Mouse (Mus musculus): ENCODE data around the gene Tns2. TPM values are rescaled to one million over a fixed set of nuclear protein-coding genes. Genes with fewer than 3 reads are reported as not detected.

The Tns2 gene
- polyA plus RNA-seq, 1 experiment from 2014 or later = 13.3 TPM

DNA sequence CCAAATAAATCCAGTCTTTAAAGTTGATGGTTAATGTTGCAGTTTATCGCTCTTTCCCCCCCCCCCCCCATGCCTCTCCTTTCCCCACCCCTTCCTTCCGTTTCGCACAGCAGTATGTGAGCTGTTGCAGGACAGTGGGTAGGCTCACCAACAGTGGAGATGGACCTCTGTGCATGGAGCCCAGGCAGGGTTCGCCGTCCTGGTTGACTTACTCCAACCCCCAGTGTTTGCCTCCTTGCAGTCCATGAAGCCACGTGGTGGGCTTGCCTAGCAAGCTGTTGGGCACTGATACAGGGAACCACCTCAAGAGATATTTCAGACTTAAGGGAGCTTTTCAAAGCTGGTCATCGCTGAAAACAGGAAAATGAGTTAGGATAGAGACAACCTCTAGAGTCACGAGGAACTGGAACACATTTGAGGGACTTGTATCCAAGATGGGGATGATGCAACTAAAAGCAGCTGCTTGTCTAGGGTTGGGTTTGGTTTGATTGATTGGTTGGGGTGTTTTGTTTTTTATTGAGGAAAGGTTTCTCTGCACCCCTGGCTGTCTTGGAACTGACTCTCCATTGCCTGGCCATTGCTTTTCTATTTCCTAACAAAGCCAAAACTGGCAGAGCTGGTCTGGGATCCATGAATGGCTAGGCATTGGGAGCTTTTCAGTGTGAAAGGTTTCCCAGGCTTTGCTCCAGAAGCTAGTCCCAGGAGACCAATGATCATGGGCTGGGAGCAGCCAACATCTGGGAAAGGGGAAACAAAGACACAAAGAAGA lies 2.9 kb upstream of the Tns2 start:
- no peaks in the 10 kb centered on the region for H3K9me3 ChIP-seq
- H3K4me1 ChIP-seq = peaks cover 37% of the 10 kb centered on the region
- no peak overlapping the region for H3K27ac ChIP-seq (replicated peaks)
- peaks cover 48% of the 10 kb centered on the region for H3K27me3 ChIP-seq
- no peak overlapping the region for H3K4me2 ChIP-seq (replicated peaks)
- ATAC-seq (ENCODE audit: low FRiP score, low read depth) = no peak
- peaks cover 56% of the 10 kb centered on the region for H3K36me3 ChIP-seq
- H3K4me3 ChIP-seq = no peak overlapping the region
- no peak overlapping the region for H3K9ac ChIP-seq (replicated peaks)
- 80% methylated on average over 8 of the region's 8 CpGs for WGBS

DNA sequence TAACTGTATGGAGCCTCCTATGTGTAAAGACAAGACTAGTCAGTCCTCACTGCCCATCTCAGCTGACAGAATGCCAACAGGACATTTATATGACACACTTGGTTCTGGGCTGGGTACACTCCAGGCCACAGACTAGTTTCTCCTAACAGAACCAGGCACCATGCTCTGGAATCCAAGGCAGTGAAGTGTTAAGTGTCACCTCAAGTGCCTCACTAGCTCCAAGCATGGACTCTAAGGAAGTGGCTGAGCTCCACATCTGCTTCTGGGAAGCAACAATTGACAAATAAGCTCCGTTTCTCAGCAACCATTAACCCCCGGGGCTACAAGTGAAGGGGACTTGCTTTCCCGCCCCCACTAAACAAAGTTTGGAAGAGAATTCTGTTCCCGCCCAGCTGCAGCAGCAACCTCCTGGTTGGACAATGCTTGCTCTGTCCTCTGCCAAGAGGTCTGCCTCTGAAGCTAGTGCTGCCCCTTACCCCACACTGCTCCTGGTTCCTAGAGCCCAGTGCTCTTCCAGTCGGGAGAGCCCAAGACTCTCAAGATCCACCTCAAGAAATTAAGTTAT lies 2.1 kb upstream of the Tns2 start:
- H3K36me3 ChIP-seq = peaks cover 49% of the 10 kb centered on the region
- H3K4me2 ChIP-seq (replicated peaks) = no peak overlapping the region
- no peak overlapping the region for H3K9ac ChIP-seq (replicated peaks)
- peaks cover 45% of the 10 kb centered on the region for H3K4me1 ChIP-seq
- ATAC-seq (ENCODE audit: low FRiP score, low read depth) = no peak
- no peaks in the 10 kb centered on the region for H3K9me3 ChIP-seq
- peaks cover 56% of the 10 kb centered on the region for H3K27me3 ChIP-seq
- no peak overlapping the region for H3K27ac ChIP-seq (replicated peaks)
- WGBS = 28% methylated on average over 5 of the region's 5 CpGs
- H3K4me3 ChIP-seq = no peak overlapping the region

DNA sequence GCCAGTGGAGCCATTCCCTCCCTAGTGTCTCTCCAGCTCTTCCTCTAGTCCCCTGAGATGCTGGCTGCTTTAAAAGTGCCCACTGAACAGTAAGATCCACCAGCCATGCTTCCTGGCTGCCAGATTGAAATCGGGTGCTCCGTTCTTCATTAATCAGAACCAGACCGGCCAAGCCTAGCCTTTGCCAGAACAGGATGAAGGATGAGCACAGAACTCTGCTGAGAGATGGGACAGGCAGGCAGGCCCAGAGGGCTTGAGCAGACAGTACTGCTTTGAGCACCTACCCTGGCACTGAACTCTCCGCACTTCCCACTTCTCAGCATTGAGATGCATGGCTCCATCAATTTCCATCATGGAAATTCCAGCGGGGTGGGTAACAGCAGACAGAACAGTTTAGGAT lies 953 bp upstream of the Tns2 start:
- Histone ChIP-seq H3K4me1 (peaks cover 57% of the 10 kb centered on the region), H3K9me3 (no peaks in the 10 kb centered on the region), H3K36me3 (peaks cover 37% of the 10 kb centered on the region), H3K4me2 (replicated peaks) (peak overlapping the region; percentile 87), H3K27me3 (peaks cover 66% of the 10 kb centered on the region), H3K4me3 (no peak overlapping the region), H3K9ac (replicated peaks) (no peak overlapping the region; the same call in 1 of the 2 replicates), H3K27ac (replicated peaks) (no peak overlapping the region)
- 54% methylated on average over 5 of the region's 5 CpGs for WGBS
- ATAC-seq (ENCODE audit: low FRiP score, low read depth) = no peak

DNA sequence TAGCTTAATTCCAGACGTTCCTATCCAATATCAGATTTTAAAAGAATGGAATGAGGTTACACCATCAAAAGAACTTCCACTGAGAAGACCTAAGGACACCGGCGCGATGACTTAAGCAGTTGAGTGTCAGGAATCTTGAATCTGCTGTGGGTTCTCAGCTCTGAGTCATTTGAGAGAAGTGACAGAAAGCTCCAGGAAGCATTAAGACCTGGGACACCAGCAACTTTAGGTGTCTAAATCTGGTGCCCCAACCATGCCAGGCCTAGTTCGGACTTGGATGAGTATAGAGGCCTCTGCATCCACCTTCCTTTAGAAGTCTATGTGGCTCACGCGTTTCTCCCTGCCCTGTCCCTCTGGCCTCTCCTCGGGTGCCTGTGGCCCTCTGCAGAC lies 447 bp upstream of the Tns2 start:
- Histone ChIP-seq H3K4me3 (peak overlapping the region; percentile 54), H3K36me3 (peaks cover 32% of the 10 kb centered on the region), H3K27me3 (peaks cover 71% of the 10 kb centered on the region), H3K27ac (replicated peaks) (peak overlapping the region; percentile 35; the same call in 1 of the 2 replicates), H3K4me2 (replicated peaks) (peak overlapping the region; percentile 87), H3K4me1 (peaks cover 58% of the 10 kb centered on the region), H3K9ac (replicated peaks) (peak overlapping the region; percentile 62), H3K9me3 (no peaks in the 10 kb centered on the region)
- 30% methylated on average over 8 of the region's 8 CpGs for WGBS
- no peak for ATAC-seq (ENCODE audit: low FRiP score, low read depth)

DNA sequence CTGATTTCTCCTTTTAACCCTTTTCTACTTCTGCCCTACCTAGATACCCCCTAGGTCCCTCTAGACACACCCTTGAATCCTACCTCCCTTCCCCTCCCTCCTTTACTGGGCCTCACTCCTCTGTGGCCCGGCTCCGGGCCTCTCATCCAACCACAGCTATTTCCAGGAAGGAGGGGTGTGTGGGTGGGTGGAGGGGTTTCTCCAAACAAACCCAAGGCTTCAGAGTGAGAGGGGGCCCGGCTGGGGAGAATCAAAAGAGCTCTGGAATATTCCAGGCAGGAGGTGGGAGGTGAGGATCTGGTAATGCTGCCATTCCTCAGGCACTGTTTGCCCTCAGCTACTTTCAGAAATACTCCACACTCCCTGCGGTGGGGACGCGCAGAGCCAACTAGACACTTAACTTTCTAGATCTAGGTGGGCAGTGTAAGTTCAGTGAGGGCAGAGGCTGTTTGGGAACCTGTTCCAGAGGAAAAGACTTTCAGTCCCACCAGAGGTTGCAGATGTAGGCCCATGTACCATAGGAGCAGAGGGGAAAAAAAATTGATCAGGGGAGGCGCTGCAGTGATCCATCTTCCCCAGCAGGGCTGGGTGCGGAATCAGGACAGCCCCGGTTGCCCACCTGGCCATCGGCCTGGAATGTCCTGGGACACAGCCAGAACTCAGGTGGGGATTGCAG lies 921 bp downstream of the Tns2 start:
- Histone ChIP-seq H3K9ac (replicated peaks) (peak overlapping the region; percentile 62; the same call in 1 of the 2 replicates), H3K4me3 (peak overlapping the region; percentile 54)

DNA sequence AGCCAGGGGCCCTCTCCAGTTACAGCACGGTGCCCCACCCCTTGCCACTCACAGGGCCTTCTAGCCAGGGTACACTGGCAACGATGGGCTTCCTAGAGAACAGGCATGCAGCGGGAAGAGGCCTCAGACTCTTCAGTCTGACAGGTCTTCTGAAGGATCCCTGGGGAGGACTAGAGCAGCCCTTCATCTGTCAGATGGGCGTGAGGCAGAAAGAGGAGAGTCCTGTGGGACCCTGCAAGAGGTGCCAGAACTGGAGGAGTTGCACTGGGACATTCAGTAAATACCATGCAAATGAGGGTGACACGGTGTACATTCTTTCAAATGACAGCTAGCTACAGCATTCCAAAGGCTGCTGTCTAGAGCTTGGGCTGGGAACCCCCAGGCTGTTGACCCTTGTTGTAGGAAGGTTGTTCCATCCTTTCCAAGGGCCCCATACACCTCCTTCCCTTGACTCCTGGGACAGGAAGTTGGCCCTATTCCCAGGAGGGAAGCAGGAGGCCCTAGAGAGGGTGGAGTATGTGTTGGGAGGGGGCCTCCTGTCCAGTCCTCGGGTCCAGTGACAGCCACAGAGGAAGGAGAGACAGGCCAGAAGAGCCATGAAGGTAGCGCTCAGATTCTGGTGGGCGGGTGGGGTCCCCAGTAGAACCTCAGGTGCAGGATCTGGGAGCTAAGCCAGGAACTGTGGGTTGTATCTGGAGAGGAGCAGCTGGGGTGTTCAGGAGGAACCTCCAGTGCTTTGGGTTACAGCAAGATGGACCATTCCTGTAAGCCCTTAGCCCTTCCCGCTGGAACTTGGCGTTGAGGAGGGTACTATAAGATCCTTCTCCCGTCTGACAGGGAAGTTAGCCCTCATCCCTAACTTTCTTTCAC lies 1.7 kb downstream of the Tns2 start:
- peak overlapping the region; percentile 87; the same call in 1 of the 2 replicates for H3K4me2 ChIP-seq (replicated peaks)
- WGBS = 36% methylated on average over 11 of the region's 11 CpGs
- peaks cover 71% of the 10 kb centered on the region for H3K4me1 ChIP-seq
- H3K4me3 ChIP-seq = no peak overlapping the region
- peaks cover 92% of the 10 kb centered on the region for H3K27me3 ChIP-seq
- no peak for ATAC-seq (ENCODE audit: low FRiP score, low read depth)
- H3K27ac ChIP-seq (replicated peaks) = peak overlapping the region; percentile 47; the same call in 1 of the 2 replicates
- no peak overlapping the region for H3K9ac ChIP-seq (replicated peaks)
- peaks cover 12% of the 10 kb centered on the region for H3K36me3 ChIP-seq
- no peaks in the 10 kb centered on the region for H3K9me3 ChIP-seq

More for the DNA sequence above, 921 bp downstream of the Tns2 start:
- Histone ChIP-seq H3K36me3 (peaks cover 18% of the 10 kb centered on the region), H3K27ac (replicated peaks) (peak overlapping the region; percentile 47; the same call in 1 of the 2 replicates), H3K27me3 (peaks cover 84% of the 10 kb centered on the region), H3K4me1 (peaks cover 63% of the 10 kb centered on the region), H3K9me3 (no peaks in the 10 kb centered on the region), H3K4me2 (replicated peaks) (peak overlapping the region; percentile 87)
- ATAC-seq (ENCODE audit: low FRiP score, low read depth) = 0 out of 2 replicates have a peak, but pooled peaks have one; percentile 5
- 27% methylated on average over 10 of the region's 10 CpGs for WGBS

DNA sequence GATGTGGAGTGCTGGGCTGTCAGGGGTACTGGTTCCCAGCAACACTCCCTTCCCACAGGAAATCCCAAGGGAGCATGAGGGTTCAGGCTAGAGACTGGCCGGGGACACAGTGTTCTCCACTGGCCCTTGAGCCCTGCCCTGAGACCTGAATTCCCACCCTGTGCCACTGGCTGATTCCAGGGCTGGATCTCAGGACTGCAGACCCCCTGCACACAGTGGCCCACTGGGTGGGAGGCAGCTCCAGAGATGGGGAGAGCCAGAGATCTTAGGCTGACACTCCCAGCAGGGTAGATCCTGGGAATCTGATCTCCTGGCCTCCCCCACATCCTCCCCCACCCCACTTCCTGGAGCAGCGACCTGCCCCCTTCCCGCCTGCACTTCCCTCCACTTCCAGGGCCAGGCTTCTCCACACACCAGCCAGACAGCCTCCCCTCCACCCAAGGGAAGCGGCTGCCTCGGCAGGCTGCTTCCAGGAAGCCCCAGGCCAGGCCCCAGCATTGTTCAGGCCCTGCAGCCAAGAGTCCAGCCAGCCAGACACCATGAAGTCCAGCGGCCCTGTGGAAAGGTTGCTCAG lies 2.4 kb downstream of the Tns2 start:
- H3K9ac ChIP-seq (replicated peaks) = 0 out of 2 replicates have a peak overlapping the region, but pooled peaks have one; percentile 32
- H3K4me2 ChIP-seq (replicated peaks) = peak overlapping the region; percentile 10; the same call in 1 of the 2 replicates
- no peak for ATAC-seq (ENCODE audit: low FRiP score, low read depth)
- H3K4me1 ChIP-seq = peaks cover 78% of the 10 kb centered on the region
- peak overlapping the region; percentile 47 for H3K27ac ChIP-seq (replicated peaks)
- WGBS = 13% methylated on average over 6 of the region's 6 CpGs
- H3K9me3 ChIP-seq = no peaks in the 10 kb centered on the region
- no peak overlapping the region for H3K4me3 ChIP-seq
- H3K27me3 ChIP-seq = peaks cover 97% of the 10 kb centered on the region
- H3K36me3 ChIP-seq = peaks cover 5% of the 10 kb centered on the region

DNA sequence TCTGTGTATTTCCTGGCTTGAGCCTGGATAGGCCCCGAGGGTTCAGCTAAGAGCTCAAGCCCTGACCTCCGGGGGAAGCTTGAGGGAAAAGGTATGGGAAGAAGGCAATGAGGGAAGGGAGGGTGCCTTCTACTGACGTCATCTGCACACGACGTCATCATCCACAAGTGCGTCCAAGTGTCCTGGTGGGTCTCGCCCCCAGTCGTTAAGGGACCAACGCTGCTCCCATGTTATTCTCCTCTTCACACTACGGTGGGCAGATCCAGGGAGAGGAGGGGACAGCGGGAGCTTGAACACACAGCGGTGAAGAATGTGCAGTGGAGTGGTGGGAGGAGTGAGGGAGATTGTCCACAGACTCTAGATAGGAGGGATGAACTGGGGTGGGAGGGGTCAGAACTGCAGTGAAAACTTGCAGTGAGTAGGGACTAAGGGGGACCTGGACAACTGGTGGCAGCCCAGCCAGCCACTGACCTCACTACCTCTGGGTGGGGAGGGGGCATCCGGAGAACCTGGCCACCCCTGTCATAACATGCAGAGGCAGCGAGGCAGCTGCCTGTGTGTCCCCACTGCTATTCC lies 3.2 kb downstream of the Tns2 start:
- no peak for ATAC-seq (ENCODE audit: low FRiP score, low read depth)
- Histone ChIP-seq H3K27me3 (peaks cover 95% of the 10 kb centered on the region), H3K9ac (replicated peaks) (0 out of 2 replicates have a peak overlapping the region, but pooled peaks have one; percentile 15), H3K9me3 (no peaks in the 10 kb centered on the region), H3K27ac (replicated peaks) (0 out of 2 replicates have a peak overlapping the region, but pooled peaks have one; percentile 47), H3K4me3 (no peak overlapping the region; the same call in 1 of the 2 replicates), H3K36me3 (no peaks in the 10 kb centered on the region), H3K4me2 (replicated peaks) (peak overlapping the region; percentile 25), H3K4me1 (peaks cover 75% of the 10 kb centered on the region)
- WGBS = 9% methylated on average over 14 of the region's 14 CpGs

DNA sequence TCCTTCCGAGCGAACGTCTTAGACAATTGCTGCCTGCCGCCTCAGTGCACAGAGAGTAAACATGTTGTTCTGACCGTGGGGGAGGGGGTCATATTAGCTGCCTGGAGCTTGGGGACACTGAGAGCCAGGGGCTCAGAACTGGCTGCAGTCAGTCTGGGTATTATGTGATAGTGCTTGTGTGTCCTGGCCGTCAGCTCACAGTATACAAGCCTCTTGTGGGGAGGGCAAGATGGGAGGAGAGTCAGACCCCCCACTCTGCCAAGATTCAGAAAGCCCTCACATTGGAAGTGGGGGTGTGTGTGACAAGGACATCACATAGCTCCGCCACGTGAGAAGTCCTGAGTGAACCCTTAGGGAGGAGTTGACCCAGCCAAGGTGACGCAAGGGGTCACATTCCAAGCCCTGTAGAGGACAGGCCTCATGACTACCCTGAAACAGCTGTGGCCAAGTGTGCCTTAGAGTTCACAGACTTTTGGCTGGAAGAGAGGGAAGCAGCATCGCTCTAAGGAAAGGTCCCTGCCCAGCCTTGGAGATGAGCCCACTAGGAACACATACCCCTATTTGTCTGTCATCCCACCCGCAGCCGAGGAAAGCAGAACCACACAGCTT lies 3.8 kb downstream of the Tns2 start:
- H3K4me1 ChIP-seq = peaks cover 75% of the 10 kb centered on the region
- WGBS = 25% methylated on average over 12 of the region's 12 CpGs
- 0 out of 2 replicates have a peak overlapping the region, but pooled peaks have one; percentile 15 for H3K9ac ChIP-seq (replicated peaks)
- no peak overlapping the region for H3K27ac ChIP-seq (replicated peaks)
- H3K36me3 ChIP-seq = no peaks in the 10 kb centered on the region
- peaks cover 89% of the 10 kb centered on the region for H3K27me3 ChIP-seq
- no peaks in the 10 kb centered on the region for H3K9me3 ChIP-seq
- ATAC-seq (ENCODE audit: low FRiP score, low read depth) = no peak
- H3K4me3 ChIP-seq = no peak overlapping the region; the same call in 1 of the 2 replicates
- peak overlapping the region; percentile 25 for H3K4me2 ChIP-seq (replicated peaks)

DNA sequence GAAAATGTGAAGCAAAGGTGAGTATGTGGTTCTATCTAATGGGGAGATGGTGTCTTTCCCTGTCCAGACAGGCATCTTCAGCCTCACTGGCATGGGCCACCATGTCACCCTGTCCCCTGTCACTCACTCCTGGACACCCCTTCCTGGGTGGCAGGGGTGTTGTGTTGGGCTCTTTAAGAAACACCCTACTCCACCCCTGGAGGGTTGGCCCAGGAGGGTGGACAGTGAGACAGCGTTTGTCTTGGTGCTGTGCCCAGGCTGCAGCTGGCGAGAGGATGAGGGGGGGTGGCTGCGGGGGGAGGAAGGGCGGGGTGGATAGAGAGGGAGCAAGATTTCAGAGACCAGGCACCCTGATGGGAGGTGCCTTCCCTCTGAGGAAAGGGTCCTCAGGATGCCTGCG lies 5.1 kb downstream of the Tns2 start:
- Histone ChIP-seq H3K9ac (replicated peaks) (no peak overlapping the region), H3K27me3 (peaks cover 77% of the 10 kb centered on the region), H3K36me3 (no peaks in the 10 kb centered on the region), H3K4me2 (replicated peaks) (no peak overlapping the region), H3K4me3 (no peak overlapping the region), H3K4me1 (peaks cover 67% of the 10 kb centered on the region), H3K27ac (replicated peaks) (no peak overlapping the region), H3K9me3 (no peaks in the 10 kb centered on the region)
- no peak for ATAC-seq (ENCODE audit: low FRiP score, low read depth)
- WGBS = 63% methylated on average over 5 of the region's 5 CpGs

Measured in midbrain, embryonic 12.5 days (tissue).